Mouse (Mus musculus) left cerebral cortex, postnatal 4 days (tissue): ENCODE measurements at regions not wholly inside any gene's neighbourhood (a gene's known extent, or its start where the extent isn't known, plus 50 kb on each side); places are given as distances from the start of the nearest gene placed in this dataset.

Experiments
- DNase-seq: peaks from one replicate; pipeline ENCODE4 v3.0.0-alpha.2; 2022
- intact Hi-C: fragments of 180-260 bp; cut with DNase I; formaldehyde crosslinking; loops from one replicate; pipeline ENCODE4 v1.15.1; 2025

- DNase-seq = no peak
- intact Hi-C loops = no loop called here
Measured at GRCm38 (mm10) chr3:79996803-79997202, 112.5 kb downstream of the Fam198b start.

DNA sequence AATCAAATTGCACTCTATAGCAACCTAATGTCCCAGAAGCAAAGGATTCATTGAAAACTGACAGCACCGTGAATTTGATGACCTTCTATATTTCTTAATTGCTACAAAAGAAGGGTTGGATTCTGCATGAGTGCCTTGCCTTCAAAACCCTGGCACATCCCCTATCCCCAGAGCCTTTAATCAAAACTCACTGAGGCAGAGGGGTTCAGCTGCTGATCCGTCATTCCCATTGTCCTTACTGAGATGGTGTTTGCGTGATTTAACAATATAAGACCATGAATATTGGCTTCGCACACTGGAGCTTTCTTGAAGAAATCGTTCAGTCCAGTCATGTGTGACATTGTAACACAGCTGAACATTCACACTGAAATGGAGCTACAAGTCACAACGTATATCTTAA is 118.0 kb downstream of the Fam198b start:
- intact Hi-C loops = no loop called here
- no peak for DNase-seq

- intact Hi-C loops = no loop called here
- no peak for DNase-seq
Measured at GRCm38 (mm10) chr3:80003300-80004090, 119.2 kb downstream of the Fam198b start.

GRCm38 (mm10) chr3:80004556-80004955 is 120.2 kb downstream of the Fam198b start:
- intact Hi-C loops = no loop called here
- no peak for DNase-seq

GRCm38 (mm10) chr3:80004966-80005365 is 120.6 kb downstream of the Fam198b start:
- intact Hi-C loops = no loop called here

DNA sequence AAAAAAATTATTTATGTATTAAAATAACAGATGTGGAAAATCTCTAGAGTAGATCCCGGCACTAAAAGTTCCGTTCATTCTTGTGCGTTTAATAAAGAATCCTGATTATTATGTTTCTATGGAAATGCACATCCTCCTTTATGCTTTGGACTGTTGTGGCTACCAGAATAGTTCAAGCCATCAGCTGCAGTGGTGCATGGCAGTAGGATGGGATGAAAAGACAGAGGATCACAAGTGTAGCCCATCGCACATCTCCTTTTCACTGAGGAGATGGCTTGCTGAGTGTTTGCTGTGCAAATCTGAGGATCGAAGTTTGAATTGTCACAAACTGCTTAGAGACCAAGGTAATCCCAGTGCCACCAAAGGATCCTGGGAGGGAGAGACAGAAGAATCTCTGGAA is 121.0 kb downstream of the Fam198b start:
- DNase-seq = no peak
- intact Hi-C loops = no loop called here

More at GRCm38 (mm10) chr3:80004966-80005365, 120.6 kb downstream of the Fam198b start:
- no peak for DNase-seq

DNA sequence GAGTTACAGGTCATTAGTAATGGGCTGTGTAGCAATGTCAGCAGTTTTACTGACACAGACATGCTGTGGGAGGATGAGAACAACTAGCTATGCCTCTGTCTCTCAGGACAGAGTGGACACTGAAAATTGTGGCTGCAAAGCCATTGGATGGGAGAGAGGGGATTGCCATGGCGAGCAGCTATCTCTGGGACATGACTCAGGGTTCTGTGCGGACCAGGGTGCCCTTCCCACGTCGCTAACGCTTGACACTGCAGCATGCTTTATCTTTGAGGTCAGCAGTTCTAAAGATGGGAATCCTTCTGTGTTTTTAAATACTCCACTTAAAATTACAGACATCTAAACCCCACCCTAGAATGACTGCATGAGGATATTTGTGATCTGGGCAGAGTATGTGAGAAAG is 121.9 kb downstream of the Fam198b start:
- no peak for DNase-seq
- intact Hi-C loops = no loop called here

- intact Hi-C loops = no loop called here
- no peak for DNase-seq
Measured at GRCm38 (mm10) chr3:80007006-80007405, 122.7 kb downstream of the Fam198b start.

DNA sequence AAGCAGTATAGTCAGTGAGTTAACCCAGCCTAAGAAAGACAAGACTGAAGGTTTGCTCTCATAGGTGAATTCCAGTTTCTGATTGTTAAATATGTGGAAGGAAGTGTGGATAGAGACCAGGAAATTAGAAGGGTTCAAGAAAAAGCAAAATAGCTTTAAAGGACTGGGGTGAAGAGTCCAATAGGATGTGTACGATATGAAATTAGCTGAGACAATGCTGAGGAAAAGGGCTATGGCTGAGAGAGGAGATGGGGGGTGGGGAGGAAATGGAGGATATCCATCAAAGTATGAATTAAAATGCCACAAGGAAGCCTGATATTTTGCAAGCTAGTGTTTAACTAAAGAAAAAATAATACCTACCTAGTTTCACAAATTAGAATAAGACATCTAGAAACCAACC is 124.9 kb downstream of the Fam198b start:
- intact Hi-C loops = no loop called here
- no peak for DNase-seq

DNA sequence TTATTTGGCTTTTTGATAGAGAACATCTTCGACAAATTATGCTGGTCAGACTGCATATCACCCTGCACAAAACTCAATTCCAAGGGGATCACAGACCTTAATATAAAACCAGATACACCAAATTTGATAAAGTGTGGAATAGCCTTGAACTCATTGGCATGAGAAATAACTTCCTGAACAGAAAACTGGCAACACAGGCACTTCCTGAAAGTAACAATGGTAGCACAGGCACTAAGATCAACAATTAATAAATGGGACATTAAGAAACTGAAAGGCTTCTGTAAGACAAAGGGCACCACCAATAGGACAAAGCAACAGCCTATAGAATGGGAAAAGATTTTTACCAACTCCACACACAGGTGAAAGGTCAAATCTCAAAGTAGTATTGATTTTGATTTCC is 141.5 kb downstream of the Fam198b start:
- no peak for DNase-seq
- intact Hi-C loops = no loop called here

- DNase-seq = peak; percentile 4
- intact Hi-C loops = no loop called here
Measured at GRCm38 (mm10) chr3:80033071-80033470, 148.7 kb downstream of the Fam198b start.

DNA sequence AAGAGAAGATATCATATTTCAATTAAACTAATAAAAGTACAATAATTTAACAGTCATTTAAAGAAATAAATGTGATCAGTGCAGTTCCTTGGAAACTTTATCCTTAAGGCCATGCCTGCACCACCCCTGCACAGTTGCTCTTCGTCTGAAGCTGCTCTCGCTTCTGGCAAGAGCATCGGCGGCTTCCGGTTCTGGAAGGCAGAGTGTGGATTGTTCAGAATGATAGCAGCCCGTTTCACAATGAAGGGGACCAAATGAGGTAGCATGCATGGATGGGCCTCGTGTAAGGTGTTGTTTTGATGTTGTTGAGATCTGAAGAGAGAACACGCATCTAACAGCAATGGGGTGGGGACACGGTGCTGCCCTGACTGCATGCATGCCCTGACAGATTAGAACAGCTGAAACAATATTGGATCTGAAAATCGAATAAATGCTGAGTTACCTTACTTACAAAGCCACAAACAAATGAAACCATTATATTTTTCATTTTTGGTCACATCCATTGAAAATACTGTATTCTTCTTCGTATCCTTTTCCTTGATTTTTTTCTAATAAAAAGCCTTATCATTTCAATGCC is 154.3 kb downstream of the Fam198b start:
- no peak for DNase-seq
- intact Hi-C loops = no loop called here

DNA sequence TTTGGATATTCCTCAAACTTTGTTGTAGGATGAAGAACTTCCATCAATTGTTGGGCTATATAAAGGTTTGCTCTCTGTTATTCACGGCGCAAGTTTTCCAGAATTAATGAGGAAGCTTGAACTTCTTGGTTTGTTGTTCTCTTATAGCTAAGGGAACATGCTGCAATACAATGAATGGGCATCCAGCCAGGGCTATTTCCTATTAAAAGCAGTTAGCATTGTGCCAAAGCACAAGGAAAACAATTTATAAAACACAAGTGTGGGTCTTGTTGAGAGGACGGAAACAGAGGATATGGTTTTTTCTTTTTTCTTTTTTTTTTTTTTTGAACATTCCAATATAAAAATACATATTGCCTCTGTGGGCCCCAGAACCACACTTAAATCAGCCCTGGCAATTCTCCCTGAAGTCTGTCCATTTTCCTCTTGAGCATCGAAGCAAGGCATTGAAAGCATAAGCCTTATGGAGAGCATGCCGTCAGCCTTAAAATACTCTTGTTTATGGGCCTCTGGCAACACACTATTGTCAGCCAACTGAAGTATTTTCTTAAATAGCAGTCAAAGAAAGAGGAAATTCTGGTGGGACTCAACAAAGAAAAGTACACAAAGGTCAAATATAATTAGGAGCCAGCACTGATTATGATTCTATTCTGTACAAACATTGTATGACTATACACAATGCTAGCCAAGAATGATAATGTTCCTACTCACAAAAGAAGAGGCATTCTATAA is 158.6 kb downstream of the Fam198b start:
- intact Hi-C loops = no loop called here
- DNase-seq = no peak

DNA sequence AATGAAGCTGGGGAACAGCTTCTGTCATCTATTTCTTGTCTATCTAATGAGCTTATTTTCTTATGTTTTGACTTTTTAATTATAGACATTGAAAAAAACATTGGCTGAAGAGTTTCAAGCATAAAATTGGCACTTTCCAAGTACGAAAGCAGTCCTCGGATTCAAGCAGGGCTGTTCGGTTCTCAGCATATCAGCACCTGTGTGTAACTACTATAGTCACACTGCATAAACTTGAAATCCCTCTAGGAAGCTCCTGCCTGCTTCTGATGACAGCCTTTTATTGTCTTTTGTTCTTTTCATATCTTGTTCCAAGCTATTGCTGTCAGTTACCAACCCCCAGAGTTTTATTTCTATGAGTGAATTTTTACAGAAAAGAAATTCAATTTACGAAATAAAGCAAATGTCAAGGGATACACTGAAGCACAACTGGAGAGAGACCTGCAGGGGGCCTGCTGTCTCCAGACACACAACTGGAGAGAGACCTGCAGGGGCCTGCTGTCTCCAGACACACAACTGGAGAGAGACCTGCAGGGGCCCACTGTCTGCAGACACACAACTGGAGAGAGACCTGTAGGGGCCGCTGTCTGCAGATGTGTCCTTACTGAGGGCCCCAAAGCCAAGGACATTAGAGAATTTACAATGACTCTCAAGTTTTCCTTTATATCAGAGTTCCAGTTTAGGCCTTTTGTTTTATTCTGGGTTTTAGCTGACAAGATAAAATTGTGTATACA is 165.3 kb downstream of the Fam198b start:
- no peak for DNase-seq
- intact Hi-C loops = no loop called here

DNA sequence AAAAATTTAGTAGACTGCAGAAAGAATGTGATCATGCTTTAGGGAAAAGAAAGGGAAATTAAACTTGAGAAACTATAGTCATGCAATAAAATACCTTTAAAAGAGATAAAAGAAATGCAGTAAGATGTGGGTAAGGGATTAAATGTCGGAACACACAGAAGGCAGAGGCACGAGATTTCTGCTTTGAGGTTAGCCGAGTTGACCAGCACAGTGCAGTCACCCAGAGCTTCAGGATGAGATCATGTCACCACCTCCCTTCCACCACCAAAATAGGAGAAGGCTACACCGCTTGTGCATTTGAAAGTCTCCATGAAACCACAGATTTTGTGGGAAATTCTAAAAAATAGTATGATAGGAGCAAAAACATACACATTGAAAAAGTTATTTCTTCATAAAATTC is 166.6 kb downstream of the Fam198b start:
- no peak for DNase-seq
- intact Hi-C loops = no loop called here

- no peak for DNase-seq
- intact Hi-C loops = no loop called here
Measured at GRCm38 (mm10) chr3:80051963-80052362, 167.6 kb downstream of the Fam198b start.

GRCm38 (mm10) chr3:80052879-80053278 is 168.5 kb downstream of the Fam198b start:
- DNase-seq = no peak
- intact Hi-C loops = no loop called here

- intact Hi-C loops = no loop called here
- no peak for DNase-seq
Measured at GRCm38 (mm10) chr3:80053435-80053834, 169.1 kb downstream of the Fam198b start.

- DNase-seq = no peak
- intact Hi-C loops = loop anchor here (5.0 kb wide), 1 partner anchor 174 kb away; the partner anchor contains the start of gene Fam198b
Measured at GRCm38 (mm10) chr3:80056636-80057350, 172.5 kb downstream of the Fam198b start.

DNA sequence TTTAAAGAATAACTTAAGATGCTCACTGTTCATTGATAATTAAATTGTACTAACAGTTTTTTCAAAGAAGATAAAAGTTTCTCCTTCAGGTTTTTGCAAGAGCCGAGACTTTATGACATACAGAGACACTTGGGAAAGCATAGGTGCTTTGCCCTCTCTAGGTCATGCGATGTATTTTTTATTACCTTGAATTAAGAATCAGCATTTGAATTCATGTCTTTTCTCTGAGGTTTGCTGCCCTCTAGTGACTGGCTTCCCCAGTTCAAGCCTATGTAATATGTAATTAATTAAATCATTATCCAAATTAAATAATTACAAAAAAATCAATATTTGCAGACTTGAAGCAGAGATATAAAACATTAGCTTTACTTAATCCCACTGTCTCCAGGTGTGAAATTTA is 174.4 kb downstream of the Fam198b start:
- peak; percentile 49 for DNase-seq
- intact Hi-C loops = loop anchor here (5.0 kb wide), 1 partner anchor 176 kb away; the partner anchor contains the start of gene Fam198b
